Mouse (Mus musculus) stomach, embryonic 14.5 days (tissue): ENCODE results near the gene Relb. TPM values are rescaled to one million over a fixed set of nuclear protein-coding genes. Genes with fewer than 3 reads are reported as not detected.

Experiments used
- ATAC-seq: fragments of 200-750 bp; cut with Nextera tagmentation; 2 replicates; pipeline ENCODE4 v1.8.0; 2017; ENCODE audit warnings: low read depth, moderate TSS enrichment; ENCODE audit not compliant: insufficient number of reproducible peaks, insufficient read depth, low FRiP score
- H3K27ac ChIP-seq: fragments of 300-500 bp; sonication (generic); 2 replicates; pipeline ENCODE4 v1.5.1; 2014; ENCODE audit warnings: mild to moderate bottlenecking, low read length, moderate library complexity, mixed read lengths
- H3K27me3 ChIP-seq: fragments of 300-500 bp; sonication (generic); 2 replicates; pipeline ENCODE4 v1.6.1; 2014; ENCODE audit warnings: low read length, control low read depth, mixed read lengths; ENCODE audit not compliant: control insufficient read depth, insufficient read depth
- H3K36me3 ChIP-seq: fragments of 300-500 bp; sonication (generic); 2 replicates; pipeline ENCODE4 v1.6.1; 2014; ENCODE audit warnings: mild to moderate bottlenecking, control low read depth, low read length, moderate library complexity, mixed read lengths; ENCODE audit not compliant: control insufficient read depth, insufficient read depth
- H3K4me1 ChIP-seq: fragments of 300-500 bp; sonication (generic); 2 replicates; pipeline ENCODE4 v1.6.1; 2014; ENCODE audit warnings: low read length, control low read depth, mixed read lengths; ENCODE audit not compliant: control insufficient read depth, insufficient read depth
- H3K4me2 ChIP-seq: fragments of 300-500 bp; sonication (generic); replicated peaks from 2 replicates; pipeline ENCODE4 v1.6.1; 2014; ENCODE audit warnings: low read depth, low read length, control low read depth
- H3K4me3 ChIP-seq: fragments of 300-500 bp; sonication (generic); 2 replicates; pipeline ENCODE4 v1.5.1; 2014; ENCODE audit warnings: low read depth, low read length, control low read depth
- H3K9ac ChIP-seq: fragments of 300-500 bp; sonication (generic); replicated peaks from 2 replicates; pipeline ENCODE4 v1.6.1; 2014; ENCODE audit warnings: low read depth, mild to moderate bottlenecking, control low read depth, low read length, moderate library complexity, mixed read lengths
- H3K9me3 ChIP-seq: fragments of 300-500 bp; sonication (generic); 2 replicates; pipeline ENCODE4 v1.6.1; 2016; ENCODE audit warnings: low read depth, low read length, control low read depth; ENCODE audit not compliant: control insufficient read depth
- WGBS: fragments of 180-500 bp; shearing (Covaris S2); extraction: QIAGEN DNeasy Blood & Tissue Kit; methylation state at CpG from one replicate; pipeline ENCODE4 v1.1.7; 2014; 5-methylcytosine and 5-hydroxymethylcytosine counted together
- polyA plus RNA-seq: library from polyadenylated mRNA; unstranded; fragments of >200 nt; fragmentation: Nextera tagmentation; extraction: Ambion mirVana; gene quantifications from 2 replicates; pipeline ENCODE4 v1.2.1, GENCODE M21; 2014

Gene Relb
- polyA plus RNA-seq, 1 experiment from 2014 or later = 10.4 TPM

DNA sequence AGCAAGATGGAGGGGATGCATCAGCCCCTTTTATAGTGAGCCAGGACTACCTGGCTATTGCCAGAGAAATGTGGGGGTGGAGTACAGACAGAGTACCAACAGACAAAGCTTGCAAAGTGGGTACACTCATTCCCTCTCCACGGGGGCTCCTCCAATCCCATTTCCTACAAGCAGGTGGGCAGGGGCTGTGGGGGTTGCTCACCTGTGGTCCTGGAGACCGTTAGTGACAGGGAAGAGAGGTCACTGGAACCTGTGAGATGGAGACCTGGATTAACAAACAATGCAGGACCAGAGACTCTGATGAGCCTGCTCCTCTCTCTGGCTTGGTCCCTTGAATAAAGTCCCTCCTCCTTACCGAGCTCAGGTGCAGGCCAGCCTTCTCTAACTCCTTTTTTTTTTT, 1.5 kb downstream of the Relb start:
- peak overlapping the region; percentile 53; the same call in 1 of the 2 replicates for H3K4me3 ChIP-seq
- H3K27me3 ChIP-seq = no peaks in the 10 kb centered on the region
- ATAC-seq = no peak
- peak overlapping the region; percentile 87 for H3K4me2 ChIP-seq
- 64% methylated on average over 3 of the region's 3 CpGs for WGBS
- no peak overlapping the region for H3K9ac ChIP-seq
- H3K27ac ChIP-seq = peak overlapping the region; percentile 87; the same call in 1 of the 2 replicates
- H3K4me1 ChIP-seq = 0 out of 2 replicates have a peak, but pooled peaks cover 4% of the 10 kb centered on the region
- H3K36me3 ChIP-seq = peaks cover 6% of the 10 kb centered on the region; the same call in 1 of the 2 replicates
- no peaks in the 10 kb centered on the region for H3K9me3 ChIP-seq

DNA sequence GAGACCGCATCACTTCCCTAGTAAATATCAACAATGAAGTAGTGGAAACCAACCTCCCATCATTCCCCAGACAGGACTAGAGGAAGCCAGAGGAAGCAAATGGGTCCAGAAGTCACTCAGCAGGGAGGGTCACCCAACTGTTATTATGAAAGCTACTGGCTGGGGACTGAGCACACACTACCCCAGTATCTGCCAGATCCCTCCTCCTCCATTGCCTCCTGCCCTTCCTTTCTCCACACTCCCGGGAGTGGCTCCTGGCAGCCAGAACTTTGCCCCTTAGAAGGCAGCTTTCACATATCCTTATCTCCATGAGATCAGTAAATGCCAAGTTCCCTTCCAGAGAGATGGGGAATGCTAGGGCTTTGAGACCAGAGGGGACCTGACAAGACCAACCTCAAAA, 5.8 kb downstream of the Relb start:
- Histone ChIP-seq H3K9me3 (no peaks in the 10 kb centered on the region), H3K36me3 (no peaks in the 10 kb centered on the region), H3K9ac (no peak overlapping the region), H3K27me3 (no peaks in the 10 kb centered on the region), H3K4me2 (no peak overlapping the region), H3K4me3 (no peak overlapping the region), H3K4me1 (no peaks in the 10 kb centered on the region), H3K27ac (no peak overlapping the region)
- ATAC-seq = no peak
- 67% methylated on average over 2 of the region's 2 CpGs for WGBS

DNA sequence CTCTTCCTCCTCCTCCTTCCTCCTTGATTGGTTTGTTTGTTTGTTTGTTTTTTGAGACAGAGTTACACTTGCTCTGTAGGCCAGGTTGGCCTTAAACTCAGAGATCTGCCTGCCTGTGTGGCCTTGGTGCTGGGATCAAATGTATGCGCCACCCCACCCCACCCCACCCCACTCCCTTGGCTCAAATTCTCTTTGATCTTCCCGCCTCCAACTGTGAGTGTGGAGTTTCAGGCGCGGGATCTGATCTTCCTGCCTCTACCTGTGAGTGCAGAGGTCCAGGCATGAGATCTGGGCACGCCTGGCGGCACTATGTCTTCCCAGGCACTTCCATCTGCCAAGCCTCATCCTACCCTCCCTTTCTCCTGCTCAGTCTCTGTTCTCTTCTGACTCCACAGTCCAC, 7.0 kb downstream of the Relb start:
- Histone ChIP-seq H3K9me3 (no peaks in the 10 kb centered on the region), H3K9ac (no peak overlapping the region), H3K27me3 (no peaks in the 10 kb centered on the region), H3K4me1 (no peaks in the 10 kb centered on the region), H3K4me2 (no peak overlapping the region), H3K4me3 (no peak overlapping the region), H3K36me3 (no peaks in the 10 kb centered on the region), H3K27ac (no peak overlapping the region)
- ATAC-seq = no peak
- 32% methylated on average over 6 of the region's 6 CpGs for WGBS

DNA sequence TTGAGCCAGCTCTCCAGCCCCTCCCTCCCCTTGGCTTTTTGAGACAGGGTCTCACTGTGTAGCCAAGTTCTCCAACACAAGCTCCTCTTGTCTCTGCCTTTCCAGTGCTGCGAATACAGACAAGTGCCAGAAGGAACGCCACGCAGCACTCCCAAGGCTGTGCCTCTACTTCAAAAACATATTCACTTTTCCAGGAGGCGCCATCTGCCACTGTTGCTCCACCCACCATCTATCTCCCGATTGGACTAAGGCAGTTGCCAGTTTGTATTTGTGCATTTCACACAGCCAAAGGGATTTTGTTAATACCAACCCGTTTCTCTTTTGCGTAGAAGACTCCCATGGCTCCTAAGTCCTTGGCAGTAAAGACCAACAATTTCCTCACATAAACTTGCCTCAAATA, 8.4 kb downstream of the Relb start:
- no peaks in the 10 kb centered on the region for H3K27me3 ChIP-seq
- no peak for ATAC-seq
- no peak overlapping the region for H3K4me2 ChIP-seq
- H3K4me1 ChIP-seq = no peaks in the 10 kb centered on the region
- H3K36me3 ChIP-seq = no peaks in the 10 kb centered on the region; the same call in 1 of the 2 replicates
- H3K4me3 ChIP-seq = no peak overlapping the region
- H3K9me3 ChIP-seq = no peaks in the 10 kb centered on the region
- H3K9ac ChIP-seq = no peak overlapping the region
- H3K27ac ChIP-seq = no peak overlapping the region
- WGBS = 90% methylated on average over 7 of the region's 7 CpGs

DNA sequence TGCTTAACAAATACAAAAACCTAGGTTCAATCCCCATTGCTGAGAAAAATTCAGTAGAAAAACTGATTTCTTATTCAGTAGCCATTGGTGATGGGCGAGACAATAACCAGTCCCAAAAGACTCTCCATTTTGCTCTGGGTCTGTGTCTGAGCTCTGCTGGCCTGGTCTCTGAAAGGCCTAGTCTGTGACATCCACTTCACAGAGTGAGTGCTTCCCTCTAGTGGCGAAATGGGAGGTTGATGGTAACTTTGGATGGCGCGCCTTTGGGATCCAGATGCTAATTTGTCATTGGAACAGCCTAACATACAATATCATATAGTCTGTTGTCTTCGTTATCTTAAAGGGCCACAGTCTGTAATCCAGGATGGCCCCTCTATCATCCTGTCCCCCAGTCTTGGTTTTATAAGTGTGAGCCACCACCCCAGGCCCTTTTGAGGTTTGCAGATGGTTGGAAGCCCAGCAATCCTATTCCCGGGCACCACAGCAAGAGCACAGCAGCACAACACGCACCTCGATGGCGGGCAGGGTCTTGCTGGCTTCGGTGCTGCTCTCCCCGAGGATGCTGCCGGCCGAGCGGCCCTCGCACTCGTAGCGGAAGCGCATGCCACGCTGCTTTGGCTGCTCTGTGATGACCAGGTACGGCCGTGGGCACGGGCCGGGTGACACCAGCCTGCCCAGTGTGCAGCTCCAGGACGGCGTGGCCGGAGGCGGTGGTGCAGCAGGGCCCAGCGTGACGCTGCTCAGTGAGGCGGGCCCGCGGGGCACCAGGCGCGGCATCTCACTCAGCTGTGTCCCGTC, 10.0 kb downstream of the Relb start:
- Histone ChIP-seq H3K36me3 (no peaks in the 10 kb centered on the region; the same call in 1 of the 2 replicates), H3K27ac (no peak overlapping the region), H3K4me1 (no peaks in the 10 kb centered on the region), H3K4me2 (peak overlapping the region; percentile 48), H3K27me3 (no peaks in the 10 kb centered on the region), H3K4me3 (peak overlapping the region; percentile 7; the same call in 1 of the 2 replicates), H3K9me3 (no peaks in the 10 kb centered on the region), H3K9ac (peak overlapping the region; percentile 33; the same call in 1 of the 2 replicates)
- peak; percentile 63; the same call in 1 of the 2 replicates for ATAC-seq
- 6% methylated on average over 35 of the region's 35 CpGs for WGBS

DNA sequence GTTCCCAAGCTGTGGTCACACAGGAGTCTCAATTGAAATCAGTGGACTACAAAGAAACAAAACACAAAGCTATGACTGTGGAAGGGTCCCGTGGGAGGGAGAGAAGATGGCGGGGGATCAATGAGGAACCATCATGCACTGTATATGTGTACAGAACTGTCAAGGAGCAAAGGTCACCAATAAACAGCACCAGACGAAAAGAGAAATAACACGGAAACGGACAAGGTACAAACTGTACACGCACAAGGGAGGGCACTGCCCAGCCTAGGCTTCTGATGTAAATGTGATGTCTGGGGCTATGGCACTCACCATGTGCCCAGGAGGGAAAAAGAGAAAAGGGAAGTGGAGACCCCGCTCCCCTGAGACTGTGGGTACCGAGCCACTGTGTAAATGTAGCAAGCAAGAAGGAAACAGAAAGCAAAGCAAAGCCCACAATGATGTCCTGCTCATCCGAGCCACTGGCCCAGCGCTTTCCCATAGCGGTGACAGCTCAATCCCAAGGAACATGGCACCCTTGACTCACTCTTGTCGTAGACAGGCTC, 14.1 kb downstream of the Relb start:
- Histone ChIP-seq H3K27ac (no peak overlapping the region), H3K4me2 (no peak overlapping the region), H3K9me3 (no peaks in the 10 kb centered on the region), H3K4me1 (no peaks in the 10 kb centered on the region), H3K4me3 (no peak overlapping the region), H3K27me3 (no peaks in the 10 kb centered on the region), H3K9ac (no peak overlapping the region), H3K36me3 (peaks cover 3% of the 10 kb centered on the region; the same call in 1 of the 2 replicates)
- 88% methylated on average over 12 of the region's 12 CpGs for WGBS
- ATAC-seq = no peak

DNA sequence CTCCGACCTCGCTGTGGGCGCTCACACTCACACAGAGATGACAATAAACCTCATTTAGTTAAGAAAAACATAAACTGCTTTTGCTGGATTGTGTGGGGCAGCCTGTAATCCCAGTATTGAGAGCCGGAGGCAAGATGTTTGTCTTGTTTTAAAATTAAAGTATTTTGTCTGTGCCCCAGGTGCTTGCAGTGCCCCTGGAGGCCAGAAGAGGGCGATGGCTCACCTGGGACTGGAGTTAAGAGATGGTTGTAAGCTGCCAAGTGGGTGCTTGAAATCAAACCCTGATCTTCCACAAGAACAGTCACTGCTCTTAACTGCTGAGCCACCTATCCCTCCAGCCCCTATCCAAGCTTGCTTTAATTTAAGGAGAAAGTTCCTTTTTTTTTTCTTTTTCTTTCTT, 18.3 kb downstream of the Relb start:
- H3K9ac ChIP-seq = no peak overlapping the region

DNA sequence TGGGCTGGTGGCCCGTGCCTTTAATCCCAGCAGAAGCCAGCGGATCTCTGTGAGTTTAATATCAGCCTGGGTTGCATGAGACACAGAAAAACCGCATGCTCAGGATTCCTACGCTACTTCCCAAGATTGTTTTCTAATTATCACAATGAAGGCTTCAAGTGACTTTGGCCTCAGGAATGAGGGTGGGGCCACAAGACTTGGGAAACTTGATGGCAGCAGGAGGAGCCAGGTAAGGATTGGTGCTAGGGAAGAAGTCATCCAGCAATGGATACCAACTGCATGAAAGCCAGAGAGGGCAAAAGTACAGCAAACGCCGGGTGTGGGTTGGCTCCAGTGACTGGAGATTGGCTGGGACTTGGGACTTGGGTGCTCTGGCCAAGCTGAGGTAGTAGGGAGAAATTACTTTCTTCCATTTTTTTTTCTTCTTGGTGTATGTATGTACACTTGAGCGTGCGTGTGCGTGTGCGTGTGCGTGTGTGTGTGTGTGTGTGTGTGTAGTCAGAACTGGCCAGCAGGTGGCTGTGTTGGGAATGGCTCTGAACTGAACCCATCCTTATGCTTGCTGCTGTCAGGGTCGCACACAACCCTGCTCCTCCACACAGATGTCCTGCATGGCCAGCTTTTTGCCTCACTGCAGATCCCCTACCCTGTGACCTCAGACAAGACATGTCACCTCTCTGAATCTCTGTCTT, 19.5 kb downstream of the Relb start:
- ATAC-seq = no peak
- no peak overlapping the region for H3K4me3 ChIP-seq
- 89% methylated on average over 12 of the region's 12 CpGs for WGBS

More for the DNA sequence above, 18.3 kb downstream of the Relb start:
- 81% methylated on average over 5 of the region's 5 CpGs for WGBS
- no peak overlapping the region for H3K4me3 ChIP-seq
- no peak for ATAC-seq
- H3K27ac ChIP-seq = no peak overlapping the region
- H3K36me3 ChIP-seq = peaks cover 3% of the 10 kb centered on the region; the same call in 1 of the 2 replicates
- no peaks in the 10 kb centered on the region for H3K9me3 ChIP-seq
- no peaks in the 10 kb centered on the region for H3K27me3 ChIP-seq
- no peak overlapping the region for H3K4me2 ChIP-seq
- H3K4me1 ChIP-seq = no peaks in the 10 kb centered on the region

More for the DNA sequence above, 19.5 kb downstream of the Relb start:
- no peaks in the 10 kb centered on the region for H3K4me1 ChIP-seq
- no peaks in the 10 kb centered on the region for H3K27me3 ChIP-seq
- H3K4me2 ChIP-seq = no peak overlapping the region
- no peaks in the 10 kb centered on the region for H3K9me3 ChIP-seq
- no peak overlapping the region for H3K9ac ChIP-seq
- H3K27ac ChIP-seq = no peak overlapping the region
- H3K36me3 ChIP-seq = peaks cover 3% of the 10 kb centered on the region; the same call in 1 of the 2 replicates
